Mouse (Mus musculus): ENCODE results near the gene Amacr. TPM values are rescaled to one million over a fixed set of nuclear protein-coding genes. Genes with fewer than 3 reads are reported as not detected.

Gene Amacr
- total RNA-seq, 2 experiments from 2014 or later: 8.3 to 10.2 TPM

DNA sequence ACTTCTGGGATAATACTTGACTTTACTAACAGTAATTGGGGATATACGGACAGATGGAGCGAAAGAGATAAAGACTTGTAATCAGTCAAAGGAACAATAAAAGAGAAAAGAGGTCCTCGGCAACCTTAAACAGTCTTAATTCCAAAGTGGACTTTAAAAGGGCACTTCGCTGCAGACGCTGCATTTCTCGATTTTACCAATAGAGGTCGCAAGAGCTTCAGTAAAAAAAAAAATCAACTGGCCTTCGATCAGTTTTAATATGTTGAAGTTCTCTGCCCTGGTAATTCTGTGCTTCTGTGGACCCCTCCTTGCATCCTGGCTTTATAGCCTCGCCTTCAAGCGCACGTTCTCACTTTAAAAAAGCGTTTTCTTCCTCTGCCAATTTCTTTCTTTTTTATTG lies 56.9 kb downstream of the Amacr start:
- peak; percentile 31 to 65 for DNase-seq (ENCODE audit: low spot score in 2 of 2)
- intact Hi-C loops (cut with DNase I): loop anchor here (2.0 to 10.0 kb wide), 3 partner anchors 284 to 926 kb away; no protein-coding TSS in a partner anchor

DNA sequence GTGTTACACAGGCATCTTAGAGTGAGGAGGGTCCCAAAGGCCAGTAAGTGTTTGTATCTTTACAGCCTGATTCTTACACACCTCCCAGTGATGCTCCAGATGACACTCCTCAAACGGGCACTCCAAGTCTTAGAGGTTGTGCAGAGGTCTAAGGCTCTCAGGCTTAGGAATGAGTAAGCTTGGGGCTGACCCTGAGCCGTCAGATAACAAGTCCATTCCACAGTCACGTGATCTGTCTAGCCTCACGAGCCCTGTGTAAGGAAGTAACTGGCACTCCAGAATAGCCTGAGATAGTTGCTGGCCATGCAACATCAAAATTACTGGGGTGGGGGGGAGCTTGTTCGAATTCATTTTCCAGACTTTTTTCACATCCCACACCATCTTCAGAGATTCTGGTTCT lies 58.5 kb downstream of the Amacr start:
- DNase-seq (ENCODE audit: low spot score in 2 of 2): no peak
- intact Hi-C loops (cut with DNase I): no loop called here

DNA sequence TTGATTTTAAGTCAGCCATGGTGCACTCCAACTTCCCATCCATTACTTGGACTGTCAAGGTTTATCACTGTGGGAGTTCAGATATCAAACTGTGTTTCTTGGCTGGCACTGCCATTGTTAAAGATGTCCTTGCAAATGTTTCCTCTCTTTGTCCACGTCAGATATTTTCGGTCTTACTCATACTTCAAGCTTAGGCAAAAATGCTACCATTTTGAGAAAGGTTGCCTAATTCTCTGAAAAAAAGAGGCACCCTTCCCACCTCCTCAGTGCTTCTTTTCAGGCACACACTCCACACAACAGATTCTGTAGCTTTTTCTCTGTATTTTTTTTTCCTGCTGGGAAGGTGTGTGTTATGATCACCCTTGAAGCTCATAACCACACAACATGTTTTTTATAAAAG lies 59.7 kb downstream of the Amacr start:
- intact Hi-C loops (cut with DNase I): no loop called here
- no peak for DNase-seq (ENCODE audit: low spot score in 2 of 2)

DNA sequence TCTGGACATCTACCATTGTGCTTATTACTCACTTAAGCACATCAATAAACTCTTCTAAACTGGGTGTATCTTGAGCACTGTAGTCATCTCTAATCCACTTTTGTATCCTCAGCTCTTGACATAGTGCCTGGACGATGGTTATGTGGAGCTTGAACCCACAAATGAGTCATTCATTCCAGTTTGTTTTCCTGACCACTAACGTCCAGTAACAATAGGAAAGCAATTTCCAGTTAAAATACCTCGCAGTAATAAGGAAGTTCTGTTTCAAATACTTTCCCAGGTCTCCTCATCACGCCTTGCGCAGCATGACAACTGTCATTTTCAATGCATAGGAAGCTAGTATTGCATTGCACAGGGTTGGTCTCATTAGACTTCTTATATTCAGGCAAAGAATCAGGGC lies 61.3 kb downstream of the Amacr start:
- DNase-seq (ENCODE audit: low spot score in 2 of 2): no peak
- intact Hi-C loops (cut with DNase I): no loop called here

Other genes starting within 250 kb of the Amacr start
- under 1 TPM; 0.19 to 0.33 TPM for gene C1qtnf3, start 29.4 kb upstream of the Amacr start, total RNA-seq (2021)
- not detected for gene Slc45a2, start 19.0 kb downstream of the Amacr start, total RNA-seq (2021)
- 1 to 10 TPM; 3.7 to 4.7 TPM for gene Rxfp3, start 56.2 kb downstream of the Amacr start, total RNA-seq (2021)
- gene Adamts12, start 83.0 kb downstream of the Amacr start, total RNA-seq (2021): 1 to 10 TPM; 2.3 TPM

All from left cerebral cortex, postnatal 14 days (tissue).